Mouse (Mus musculus): ENCODE measurements at regions not wholly inside any gene's neighbourhood (a gene's known extent, or its start where the extent isn't known, plus 50 kb on each side); places are given as distances from the start of the nearest gene placed in this dataset.

DNA sequence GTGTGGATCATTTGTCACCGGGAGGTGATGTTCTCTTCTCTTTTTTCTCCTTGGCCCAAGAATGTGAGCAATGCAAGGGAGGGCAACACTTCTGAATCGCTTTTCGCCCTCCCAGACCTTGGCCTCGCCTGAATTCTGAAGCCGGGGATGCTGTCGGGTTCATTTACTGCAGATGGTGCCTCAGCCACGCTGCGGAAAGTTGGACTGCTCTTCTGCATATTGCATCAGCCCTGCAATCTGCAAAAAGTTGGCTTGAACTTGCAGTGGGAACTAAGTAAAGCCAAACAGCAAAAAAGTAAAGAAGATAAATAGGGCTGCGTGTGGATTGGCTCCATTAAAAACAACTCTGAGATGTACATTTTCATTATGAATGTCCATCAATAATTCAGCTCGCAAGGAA lies 55.9 kb upstream of the Dok5 start:
- Histone ChIP-seq H3K9ac (replicated peaks) (no peak overlapping the region), H3K4me2 (replicated peaks) (no peak overlapping the region), H3K4me1 (no peaks in the 10 kb centered on the region), H3K4me3 (no peak overlapping the region), H3K36me3 (no peaks in the 10 kb centered on the region), H3K9me3 (no peaks in the 10 kb centered on the region), H3K27me3 (no peaks in the 10 kb centered on the region), H3K27ac (replicated peaks) (peak overlapping the region; percentile 73)
- 84% methylated on average over 10 of the region's 10 CpGs for WGBS
- ATAC-seq (replicated peaks): no peak

DNA sequence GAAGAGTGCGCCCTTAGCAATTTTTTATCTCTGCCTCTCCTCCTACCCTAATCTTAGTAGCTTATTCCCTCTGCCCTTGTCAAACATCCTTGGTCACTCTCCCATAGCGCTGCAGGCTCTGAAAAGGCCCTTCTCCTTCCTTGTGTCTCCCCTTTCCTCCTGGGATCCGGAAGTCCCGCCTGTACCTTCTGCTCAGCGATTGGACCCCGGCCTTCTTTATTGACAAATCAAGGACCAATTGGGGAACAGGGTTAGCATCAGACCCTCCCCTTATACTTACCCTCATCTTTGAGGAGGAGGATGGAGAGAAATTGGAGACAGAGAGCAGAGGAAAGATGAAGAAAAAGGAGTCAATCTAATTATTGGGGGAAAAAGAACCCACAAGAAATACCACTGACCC lies 57.9 kb upstream of the Dok5 start:
- Histone ChIP-seq H3K4me3 (no peak overlapping the region), H3K27me3 (no peaks in the 10 kb centered on the region), H3K4me2 (replicated peaks) (no peak overlapping the region), H3K4me1 (no peaks in the 10 kb centered on the region), H3K27ac (replicated peaks) (no peak overlapping the region), H3K9me3 (no peaks in the 10 kb centered on the region), H3K36me3 (no peaks in the 10 kb centered on the region), H3K9ac (replicated peaks) (no peak overlapping the region)
- ATAC-seq (replicated peaks): no peak
- WGBS: 91% methylated on average over 6 of the region's 6 CpGs

DNA sequence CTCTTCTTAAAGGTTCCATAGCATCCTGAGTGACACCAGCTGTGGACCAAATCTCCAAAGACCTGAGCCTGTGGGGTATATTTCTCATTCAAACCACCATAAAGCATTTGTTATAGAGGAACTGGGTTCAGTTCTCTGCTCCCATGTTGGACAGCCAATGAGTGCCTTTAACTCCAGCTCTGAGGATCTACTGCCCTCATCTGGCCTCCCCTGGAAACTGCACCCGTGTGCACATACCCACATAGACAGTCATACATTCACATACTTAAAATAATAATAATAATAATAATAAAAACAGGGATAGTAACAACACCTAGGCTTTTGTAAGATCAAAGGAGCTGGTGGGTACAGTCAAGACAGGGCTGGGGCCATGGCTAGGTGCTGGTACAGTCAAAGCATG lies 58.8 kb upstream of the Dok5 start:
- ATAC-seq (replicated peaks): no peak
- peaks cover 3% of the 10 kb centered on the region; the same call in 1 of the 2 replicates for H3K4me1 ChIP-seq
- no peaks in the 10 kb centered on the region for H3K27me3 ChIP-seq
- H3K4me3 ChIP-seq: no peak overlapping the region
- WGBS: 89% methylated on average over 1 of the region's 1 CpGs
- no peak overlapping the region for H3K27ac ChIP-seq (replicated peaks)
- no peak overlapping the region for H3K9ac ChIP-seq (replicated peaks)
- H3K4me2 ChIP-seq (replicated peaks): no peak overlapping the region
- H3K36me3 ChIP-seq: no peaks in the 10 kb centered on the region
- no peaks in the 10 kb centered on the region for H3K9me3 ChIP-seq

DNA sequence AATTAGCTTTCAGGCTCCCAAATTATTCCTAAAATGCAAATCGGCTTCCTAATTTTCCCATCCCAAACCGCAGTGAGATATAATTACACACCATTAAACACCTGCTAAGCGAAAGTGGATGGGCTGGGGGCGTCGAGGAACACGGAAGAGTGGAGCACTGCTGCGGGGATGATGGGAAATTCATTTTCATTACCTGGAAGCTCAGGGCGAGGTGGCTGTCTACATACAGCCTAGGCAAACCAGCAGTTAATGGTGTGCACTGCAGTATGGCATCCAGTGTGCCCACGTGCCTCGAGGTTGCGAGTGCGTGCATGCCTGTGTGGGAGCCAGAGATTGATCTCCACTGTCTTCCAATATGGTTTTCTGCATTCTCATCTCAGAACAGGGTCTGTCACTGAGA lies 62.6 kb upstream of the Dok5 start:
- Histone ChIP-seq H3K27ac (replicated peaks) (no peak overlapping the region), H3K9me3 (no peaks in the 10 kb centered on the region), H3K36me3 (no peaks in the 10 kb centered on the region), H3K27me3 (no peaks in the 10 kb centered on the region), H3K4me1 (peaks cover 3% of the 10 kb centered on the region; the same call in 1 of the 2 replicates), H3K9ac (replicated peaks) (no peak overlapping the region), H3K4me2 (replicated peaks) (no peak overlapping the region), H3K4me3 (no peak overlapping the region)
- 57% methylated on average over 12 of the region's 12 CpGs for WGBS
- no peak for ATAC-seq (replicated peaks)

DNA sequence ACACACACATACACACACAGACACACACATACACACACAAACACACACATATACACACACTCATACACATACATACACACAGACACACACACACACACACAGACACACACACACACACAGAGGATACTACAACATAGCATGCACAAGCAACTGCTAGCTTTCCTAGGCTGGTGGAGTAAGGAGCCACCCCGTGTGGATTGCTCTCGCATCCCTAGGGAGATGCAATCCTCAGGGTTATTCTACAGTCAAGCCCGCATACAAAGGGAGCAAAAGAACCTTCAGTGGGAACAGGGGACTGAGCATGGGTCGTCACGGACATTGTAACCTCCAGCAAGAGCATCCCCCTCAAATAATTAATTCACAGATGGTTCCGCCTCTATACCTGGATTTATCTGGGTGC lies 63.1 kb upstream of the Dok5 start:
- no peak for ATAC-seq (replicated peaks)
- Histone ChIP-seq H3K4me1 (peaks cover 3% of the 10 kb centered on the region; the same call in 1 of the 2 replicates), H3K9ac (replicated peaks) (no peak overlapping the region), H3K4me2 (replicated peaks) (no peak overlapping the region), H3K4me3 (no peak overlapping the region), H3K27ac (replicated peaks) (no peak overlapping the region), H3K27me3 (no peaks in the 10 kb centered on the region), H3K9me3 (no peaks in the 10 kb centered on the region), H3K36me3 (no peaks in the 10 kb centered on the region)
- WGBS: 56% methylated on average over 6 of the region's 6 CpGs

DNA sequence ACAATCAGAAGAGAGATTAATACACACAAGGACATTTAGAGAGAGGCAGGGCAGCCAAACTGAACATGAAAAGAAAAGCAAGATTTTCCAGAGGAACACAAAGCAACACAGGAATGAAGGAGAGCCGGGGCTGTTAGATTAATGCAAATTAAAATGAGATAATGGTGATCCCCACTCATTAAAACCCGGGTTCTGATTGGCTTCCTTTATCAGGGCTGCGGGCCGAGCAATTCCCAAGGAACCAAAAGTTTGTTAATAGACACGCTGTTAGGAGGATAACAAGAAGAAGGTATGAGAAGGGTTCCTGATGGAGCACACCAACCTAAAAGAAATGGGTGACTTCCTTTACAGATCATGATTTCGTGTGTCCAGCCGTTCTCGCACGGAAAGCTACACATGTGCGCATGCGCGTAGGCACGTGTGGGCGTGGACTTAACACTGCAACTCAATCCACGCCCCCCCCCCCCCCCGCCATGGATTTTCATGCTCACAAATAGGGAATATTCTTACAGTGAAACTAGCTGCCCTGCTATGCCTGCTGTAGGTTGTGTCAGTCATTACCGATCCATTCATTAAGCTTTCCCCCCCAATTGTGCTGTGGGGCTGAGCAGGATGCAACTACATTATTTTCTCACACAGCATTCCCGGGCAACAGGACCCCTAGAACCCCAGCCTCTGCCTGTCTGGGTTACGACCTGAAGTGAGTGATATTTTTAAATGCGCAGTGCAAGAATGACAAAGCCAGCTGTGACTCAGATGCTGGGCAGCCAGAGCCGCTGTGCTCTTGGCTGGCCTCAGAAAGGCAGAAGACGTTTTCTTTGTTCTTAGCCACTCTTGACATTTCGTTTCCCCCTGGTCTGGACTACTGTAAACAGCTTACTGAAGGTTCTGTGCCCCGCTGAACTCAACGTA lies 60.5 kb upstream of the 4930470P17Rik start:
- Histone ChIP-seq H3K27ac (replicated peaks) (peak overlapping the region; percentile 86), H3K36me3 (no peaks in the 10 kb centered on the region), H3K4me3 (peak overlapping the region; percentile 42), H3K4me1 (peaks cover 47% of the 10 kb centered on the region), H3K27me3 (no peaks in the 10 kb centered on the region), H3K9ac (replicated peaks) (peak overlapping the region; percentile 44), H3K4me2 (replicated peaks) (peak overlapping the region; percentile 34), H3K9me3 (no peaks in the 10 kb centered on the region)
- ATAC-seq (replicated peaks): peak; percentile 57
- WGBS: 38% methylated on average over 25 of the region's 25 CpGs

DNA sequence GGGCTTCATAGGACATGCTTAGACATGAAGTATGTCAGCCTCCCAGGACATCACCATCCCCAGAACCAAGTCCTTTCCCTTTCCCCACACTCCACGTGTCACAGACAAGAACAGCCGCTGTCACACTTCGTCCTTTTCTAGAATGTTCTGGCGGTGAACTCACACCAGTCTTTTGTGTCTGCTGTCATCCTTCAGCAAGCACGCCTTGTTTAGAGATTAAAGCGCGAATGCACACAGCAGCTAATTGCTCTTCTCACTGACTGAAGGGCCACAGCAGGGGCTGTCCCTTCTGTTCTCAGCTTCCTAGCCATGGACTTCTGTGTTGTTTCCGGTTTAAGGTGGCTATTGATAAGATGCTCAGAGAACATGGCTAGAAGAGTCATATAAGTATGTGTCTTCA lies 57.5 kb upstream of the 4930470P17Rik start:
- no peaks in the 10 kb centered on the region for H3K27me3 ChIP-seq
- no peak for ATAC-seq (replicated peaks)
- H3K9ac ChIP-seq (replicated peaks): no peak overlapping the region
- WGBS: 12% methylated on average over 8 of the region's 8 CpGs
- H3K36me3 ChIP-seq: no peaks in the 10 kb centered on the region
- H3K4me3 ChIP-seq: no peak overlapping the region
- H3K27ac ChIP-seq (replicated peaks): no peak overlapping the region
- H3K4me2 ChIP-seq (replicated peaks): no peak overlapping the region
- H3K4me1 ChIP-seq: peaks cover 48% of the 10 kb centered on the region
- H3K9me3 ChIP-seq: no peaks in the 10 kb centered on the region

DNA sequence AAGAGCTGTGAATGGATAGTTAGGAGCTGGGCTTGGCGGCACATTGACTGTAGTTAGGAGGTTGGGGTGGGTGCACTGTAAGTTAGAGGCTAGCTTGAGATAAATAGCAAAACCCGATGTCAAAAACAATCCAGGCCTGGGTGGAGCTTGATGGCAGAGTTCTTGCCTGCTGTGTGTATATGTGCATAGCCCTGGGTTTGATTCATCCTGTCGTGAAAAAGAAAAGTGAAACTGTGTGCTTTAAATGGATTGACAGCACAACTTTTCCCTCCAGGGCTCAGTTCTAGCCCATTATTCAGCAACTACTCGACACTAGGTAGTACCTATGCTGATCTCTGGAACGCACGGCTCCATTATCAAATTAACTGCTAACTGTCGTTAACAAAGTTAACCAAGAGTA lies 56.7 kb upstream of the 4930470P17Rik start:
- H3K4me1 ChIP-seq: peaks cover 48% of the 10 kb centered on the region
- no peak overlapping the region for H3K9ac ChIP-seq (replicated peaks)
- H3K4me3 ChIP-seq: no peak overlapping the region
- H3K27me3 ChIP-seq: no peaks in the 10 kb centered on the region
- H3K4me2 ChIP-seq (replicated peaks): no peak overlapping the region
- no peak for ATAC-seq (replicated peaks)
- H3K9me3 ChIP-seq: no peaks in the 10 kb centered on the region
- no peaks in the 10 kb centered on the region for H3K36me3 ChIP-seq
- no peak overlapping the region; the same call in 1 of the 2 replicates for H3K27ac ChIP-seq (replicated peaks)
- 28% methylated on average over 7 of the region's 7 CpGs for WGBS

DNA sequence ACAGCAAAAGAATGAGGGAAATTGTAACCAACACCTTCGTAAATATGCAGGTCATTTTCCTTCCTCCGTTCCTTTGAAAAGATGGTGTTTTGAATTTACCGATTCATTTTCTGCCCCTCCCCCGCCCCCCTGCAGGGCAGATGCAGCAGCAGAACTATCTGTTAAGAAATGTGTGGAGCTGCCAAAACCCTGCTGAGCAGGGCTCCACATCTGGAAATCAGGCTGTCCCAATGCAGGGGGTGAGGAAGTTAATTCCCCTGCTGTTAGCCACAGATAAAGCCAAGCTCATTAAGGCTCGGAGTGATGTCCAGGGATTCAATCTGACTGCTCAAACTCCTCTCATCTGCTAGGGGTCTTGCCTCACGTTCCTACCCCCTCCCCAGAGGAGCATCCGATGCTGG lies 56.0 kb upstream of the 4930470P17Rik start:
- WGBS: 7% methylated on average over 7 of the region's 7 CpGs
- no peaks in the 10 kb centered on the region for H3K27me3 ChIP-seq
- no peaks in the 10 kb centered on the region for H3K9me3 ChIP-seq
- H3K4me3 ChIP-seq: no peak overlapping the region
- ATAC-seq (replicated peaks): no peak
- peaks cover 51% of the 10 kb centered on the region for H3K4me1 ChIP-seq
- no peak overlapping the region for H3K4me2 ChIP-seq (replicated peaks)
- no peak overlapping the region for H3K9ac ChIP-seq (replicated peaks)
- H3K36me3 ChIP-seq: no peaks in the 10 kb centered on the region
- H3K27ac ChIP-seq (replicated peaks): peak overlapping the region; percentile 34

DNA sequence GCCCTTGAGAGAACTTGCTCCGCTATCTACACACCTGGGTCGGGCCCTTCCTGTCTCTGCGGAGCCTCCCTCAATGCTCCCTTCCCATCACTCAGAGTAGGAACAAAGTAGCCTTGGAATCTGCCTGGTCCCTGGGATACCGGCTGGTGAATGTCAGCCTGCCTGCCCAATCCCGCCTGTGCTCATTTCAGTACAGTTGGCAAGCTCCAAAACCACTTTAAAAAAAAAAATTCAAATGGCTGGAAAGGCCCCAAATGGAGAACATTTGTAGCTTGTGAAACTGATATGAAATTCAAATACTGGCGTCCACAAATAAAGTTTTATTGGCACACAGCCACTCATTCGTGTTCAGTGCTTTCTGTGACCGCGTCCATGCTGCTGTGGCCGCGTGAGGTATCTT lies 50.3 kb upstream of the 4930470P17Rik start:
- no peak overlapping the region for H3K4me2 ChIP-seq (replicated peaks)
- H3K9me3 ChIP-seq: no peaks in the 10 kb centered on the region
- H3K4me3 ChIP-seq: no peak overlapping the region
- H3K9ac ChIP-seq (replicated peaks): no peak overlapping the region
- H3K36me3 ChIP-seq: no peaks in the 10 kb centered on the region
- H3K4me1 ChIP-seq: peaks cover 13% of the 10 kb centered on the region; the same call in 1 of the 2 replicates
- H3K27ac ChIP-seq (replicated peaks): peak overlapping the region; percentile 78
- no peaks in the 10 kb centered on the region for H3K27me3 ChIP-seq
- WGBS: 78% methylated on average over 11 of the region's 11 CpGs
- peak; percentile 53; the same call in 1 of the 2 replicates for ATAC-seq (replicated peaks)

All from forebrain, embryonic 15.5 days (tissue).